Mouse (Mus musculus) myocyte (in vitro differentiated cells): ENCODE measurements around the gene Sec22c. TPM values are rescaled to one million over a fixed set of nuclear protein-coding genes. Genes with fewer than 3 reads are reported as not detected.
A peak's percentile ranks its signal among the peaks of the same experiment; 100 is the strongest.

Source experiments
- H3K27me3 ChIP-seq: one replicate; pipeline ENCODE4 v1.6.1; 2011; ENCODE audit not compliant: control insufficient read depth, insufficient read depth, insufficient read length
- H3K36me3 ChIP-seq: one replicate; pipeline ENCODE4 v1.6.1; 2011; ENCODE audit not compliant: control insufficient read depth, insufficient read depth
- H3K4me2 ChIP-seq: one replicate; pipeline ENCODE4 v1.6.1; 2011; ENCODE audit warnings: low read depth, control low read depth
- H3K4me3 ChIP-seq: one replicate; pipeline ENCODE4 v1.5.1; 2011; ENCODE audit warnings: mild to moderate bottlenecking, control low read depth, moderate library complexity
- H3K79me2 ChIP-seq: one replicate; pipeline ENCODE4 v1.6.1; 2011; ENCODE audit not compliant: control insufficient read depth, insufficient read depth
- H3ac ChIP-seq: one replicate; pipeline ENCODE4 v1.6.1; 2011; ENCODE audit not compliant: control insufficient read depth, insufficient read length
- CEBPB ChIP-seq: IDR thresholded peaks from 2 replicates; pipeline ENCODE4 v1.6.1; 2011; ENCODE audit warnings: mild to moderate bottlenecking, moderate library complexity; ENCODE audit not compliant: poor library complexity, insufficient read depth, severe bottlenecking
- E2F4 ChIP-seq: IDR thresholded peaks from one replicate; pipeline ENCODE4 v1.6.1; 2011; ENCODE audit warnings: mild to moderate bottlenecking, control low read depth, moderate library complexity; ENCODE audit not compliant: insufficient read depth
- MAX ChIP-seq: IDR thresholded peaks from one replicate; pipeline ENCODE4 v1.6.1; 2011; ENCODE audit warnings: low read depth, mild to moderate bottlenecking, control low read depth
- MYOD1 ChIP-seq, 3 experiments: IDR thresholded peaks; one replicate each; pipeline ENCODE4 v1.6.1; 2011; ENCODE audit warnings: control low read depth in 2 of 3, low read depth in 2 of 3, mild to moderate bottlenecking in 2 of 3, moderate library complexity in 1 of 3; ENCODE audit not compliant: insufficient read length in 2 of 3, control insufficient read depth in 1 of 3
- MYOG ChIP-seq, 3 experiments: IDR thresholded peaks; one replicate each; pipeline ENCODE4 v1.6.1; 2011; ENCODE audit warnings: control low read depth in 2 of 3, low read depth in 2 of 3, mild to moderate bottlenecking in 2 of 3; ENCODE audit not compliant: insufficient read length in 2 of 3, control insufficient read depth in 1 of 3, insufficient read depth in 1 of 3
- POLR2A ChIP-seq: IDR thresholded peaks from one replicate; pipeline ENCODE4 v1.6.1; 2011; ENCODE audit warnings: low read depth, mild to moderate bottlenecking, control low read depth, moderate library complexity; ENCODE audit not compliant: insufficient read length
- POLR2AphosphoS2 ChIP-seq: IDR thresholded peaks from one replicate; pipeline ENCODE4 v1.6.1; 2011; ENCODE audit warnings: low read depth, control low read depth; ENCODE audit not compliant: insufficient read length
- REST ChIP-seq: IDR thresholded peaks from one replicate; pipeline ENCODE4 v1.6.1; 2011; ENCODE audit warnings: mild to moderate bottlenecking, control low read depth, moderate library complexity; ENCODE audit not compliant: insufficient read depth, insufficient read length
- SRF ChIP-seq: IDR thresholded peaks from one replicate; pipeline ENCODE4 v1.6.1; 2011; ENCODE audit warnings: low read depth; ENCODE audit not compliant: control insufficient read depth, insufficient read length
- TCF12 ChIP-seq: IDR thresholded peaks from one replicate; pipeline ENCODE4 v1.6.1; 2011; ENCODE audit warnings: mild to moderate bottlenecking, control low read depth; ENCODE audit not compliant: poor library complexity, insufficient read depth, severe bottlenecking
- TCF3 ChIP-seq: IDR thresholded peaks from one replicate; pipeline ENCODE4 v1.6.1; 2011; ENCODE audit warnings: low read depth, control low read depth; ENCODE audit not compliant: insufficient read length
- USF1 ChIP-seq: IDR thresholded peaks from one replicate; pipeline ENCODE4 v1.6.1; 2011; ENCODE audit warnings: low read depth, mild to moderate bottlenecking, control low read depth, moderate library complexity
- polyA plus RNA-seq: library from polyadenylated mRNA; unstranded; fragments of >200 nt; fragmentation: generic; extraction: Trizol; gene quantifications from one replicate; pipeline ENCODE4 v1.2.1, GENCODE M21; 2012; ENCODE audit warnings: missing spikeins

The Sec22c gene
- polyA plus RNA-seq, 1 experiment: 6.2 TPM

GRCm38 (mm10) chr9:121710584-121710975 is 5.3 kb upstream of the Sec22c start:
- Histone ChIP-seq H3K36me3 (peaks cover 16% of the 10 kb centered on the region), H3K4me2 (peak overlapping the region; percentile 74), H3K4me3 (peak overlapping the region; percentile 89), H3K79me2 (peaks cover 21% of the 10 kb centered on the region), H3K27me3 (no peaks in the 10 kb centered on the region), H3ac (peak overlapping the region; percentile 90)
- TF ChIP-seq TCF12: no peak
- TF ChIP-seq POLR2A: no peak
- TF ChIP-seq TCF3: no peak
- no peak for TF ChIP-seq SRF
- TF ChIP-seq MYOG (IDR thresholded peaks at IDR 0.05; ENCODE audit: control insufficient read depth in 1 of 3, insufficient read depth in 1 of 3, insufficient read length in 2 of 3, low read depth in 2 of 3): no peak

- TF ChIP-seq MYOG (IDR thresholded peaks at IDR 0.05; ENCODE audit: control insufficient read depth in 1 of 3, insufficient read depth in 1 of 3, insufficient read length in 2 of 3, low read depth in 2 of 3): peak in 1 of 3 experiments; percentile 10
- no peak for TF ChIP-seq USF1
- TF ChIP-seq POLR2A: no peak
- no peak for TF ChIP-seq TCF12
- no peak for TF ChIP-seq MAX
- peak; percentile 70 for TF ChIP-seq SRF
- peak; percentile 89 for TF ChIP-seq CEBPB
- peaks cover 16% of the 10 kb centered on the region for H3K36me3 ChIP-seq
These were observed 4.8 kb upstream of the Sec22c start, which contains the start of gene Ss18l2 for GRCm38 (mm10) chr9:121709898-121710583. TSS of gene Ss18l2 (plus strand) at chr9:121710329.

GRCm38 (mm10) chr9:121708506-121709486 is 3.5 kb upstream of the Sec22c start:
- no peaks in the 10 kb centered on the region for H3K27me3 ChIP-seq
- TF ChIP-seq POLR2AphosphoS2 (no peak), MYOG (IDR thresholded peaks at IDR 0.05; ENCODE audit: control insufficient read depth in 1 of 3, insufficient read depth in 1 of 3, insufficient read length in 2 of 3, low read depth in 2 of 3) (no peak), MYOD1 (IDR thresholded peaks at IDR 0.05; ENCODE audit: control insufficient read depth in 1 of 3, insufficient read length in 2 of 3, low read depth in 2 of 3) (no peak), E2F4 (no peak), TCF3 (no peak), TCF12 (no peak), POLR2A (no peak), SRF (no peak)

More at GRCm38 (mm10) chr9:121709898-121710583, 4.8 kb upstream of the Sec22c start, which contains the start of gene Ss18l2:
- peak within 1 kb of the TSS; percentile 74 for H3K4me2 ChIP-seq
- H3K4me3 ChIP-seq: peak within 1 kb of the TSS; percentile 89
- no peaks in the 10 kb centered on the region for H3K27me3 ChIP-seq
- peaks cover 21% of the 10 kb centered on the region for H3K79me2 ChIP-seq
- peak within 1 kb of the TSS; percentile 90 for H3ac ChIP-seq

GRCm38 (mm10) chr9:121707801-121708200 is 2.5 kb upstream of the Sec22c start:
- Histone ChIP-seq H3K4me3 (no peak overlapping the region), H3K36me3 (peaks cover 6% of the 10 kb centered on the region), H3ac (no peak overlapping the region), H3K79me2 (peaks cover 24% of the 10 kb centered on the region), H3K27me3 (no peaks in the 10 kb centered on the region), H3K4me2 (peak overlapping the region; percentile 57)
- TF ChIP-seq TCF3: no peak
- no peak for TF ChIP-seq USF1
- no peak for TF ChIP-seq MAX
- TF ChIP-seq CEBPB: no peak
- TF ChIP-seq MYOG (IDR thresholded peaks at IDR 0.05; ENCODE audit: control insufficient read depth in 1 of 3, insufficient read depth in 1 of 3, insufficient read length in 2 of 3, low read depth in 2 of 3): no peak
- no peak for TF ChIP-seq MYOD1 (IDR thresholded peaks at IDR 0.05; ENCODE audit: control insufficient read depth in 1 of 3, insufficient read length in 2 of 3, low read depth in 2 of 3)
- no peak for TF ChIP-seq POLR2AphosphoS2
- no peak for TF ChIP-seq POLR2A
- no peak for TF ChIP-seq SRF
- no peak for TF ChIP-seq REST
- no peak for TF ChIP-seq TCF12
- TF ChIP-seq E2F4: no peak

More at GRCm38 (mm10) chr9:121708506-121709486, 3.5 kb upstream of the Sec22c start:
- Histone ChIP-seq H3K4me2 (peak overlapping the region; percentile 57), H3ac (no peak overlapping the region), H3K79me2 (peaks cover 24% of the 10 kb centered on the region), H3K4me3 (no peak overlapping the region), H3K36me3 (peaks cover 16% of the 10 kb centered on the region)
